Mouse (Mus musculus): ENCODE data around the gene Sp140.
"Not testable (repeated sequence)": the region's sequence is repeated elsewhere in the genome, so short reads cannot be mapped to it uniquely, and the experiment has no call there.

Gene Sp140

DNA sequence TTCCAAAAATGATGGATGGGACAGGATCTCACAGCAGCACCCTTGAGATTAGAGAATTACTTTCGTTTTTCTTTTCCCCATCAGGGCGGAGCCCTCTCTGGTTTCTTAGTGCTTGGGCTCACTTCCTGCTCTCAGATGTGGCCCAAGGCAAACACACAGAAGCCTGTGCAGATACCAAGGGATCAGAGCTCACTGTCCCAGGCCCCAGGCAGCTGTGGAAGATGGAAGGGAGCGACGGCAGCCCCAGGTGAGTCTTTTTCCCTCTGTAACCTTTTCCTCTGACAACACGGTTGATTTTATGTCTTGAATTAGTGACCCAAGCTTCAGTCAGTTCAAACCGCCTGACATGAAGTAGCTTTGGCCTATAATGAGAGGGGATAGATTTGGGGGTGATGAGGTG lies 49.7 kb downstream of the Sp140 start, which contains the start of gene Sp100:
Gene Sp100, plus strand, starts transcription at position 108 of the 400 bp plus-strand sequence.
- DNase-seq (ENCODE audit: low spot score), result not testable (repeated sequence)

DNA sequence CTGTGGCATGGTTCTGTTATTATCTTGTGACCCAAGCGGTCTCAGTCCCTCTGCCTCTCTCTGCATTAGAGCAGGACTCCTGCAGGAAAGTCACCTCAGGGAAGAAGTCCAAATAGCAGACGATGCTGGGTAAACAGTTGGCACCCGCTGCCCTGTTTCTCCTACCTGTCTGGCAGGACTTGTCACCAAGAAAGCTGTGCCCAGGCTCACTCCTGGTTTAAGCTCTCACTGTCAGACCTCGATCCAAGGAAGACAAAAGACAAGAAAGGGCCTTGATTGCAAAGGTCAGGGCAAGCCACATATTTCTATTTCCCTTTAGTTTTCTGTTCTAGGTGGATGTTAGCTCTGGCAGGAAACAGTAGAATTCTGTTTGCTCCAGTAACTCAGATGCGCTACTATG lies 50.3 kb downstream of the Sp140 start:
- not testable (repeated sequence) for DNase-seq (ENCODE audit: low spot score)

DNA sequence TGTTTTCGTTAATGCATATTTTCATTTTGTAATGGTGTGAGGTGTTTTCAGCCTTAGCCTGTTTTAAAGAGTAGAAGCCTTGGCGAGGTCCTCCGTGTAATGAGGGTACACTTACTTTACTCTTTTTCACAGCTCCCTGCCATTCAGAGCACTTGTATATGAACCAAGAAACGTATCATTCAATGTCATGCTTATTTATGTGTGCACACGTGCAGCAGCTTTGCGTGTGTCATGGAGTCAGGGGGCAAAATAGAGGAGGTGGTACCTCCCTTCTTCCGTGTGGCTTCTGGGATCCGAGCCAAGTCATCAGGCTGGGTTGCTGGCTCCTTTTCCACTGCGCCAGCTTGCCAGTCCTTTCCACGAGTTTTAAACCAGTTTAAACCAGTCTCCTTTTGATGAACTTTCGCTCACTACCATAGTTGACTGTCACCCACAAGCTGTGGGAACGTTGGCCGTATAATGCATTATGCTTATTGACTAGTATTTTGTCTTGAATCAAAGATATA lies 51.6 kb downstream of the Sp140 start:
- DNase-seq (ENCODE audit: low spot score), result not testable (repeated sequence)

GRCm38 (mm10) chr1:85657211-85657610 lies 57.0 kb downstream of the Sp140 start:
- not testable (repeated sequence) for DNase-seq (ENCODE audit: low spot score)

- no peak for DNase-seq (ENCODE audit: low spot score)
Observed at GRCm38 (mm10) chr1:85664266-85664665, 64.1 kb downstream of the Sp140 start.

- DNase-seq (ENCODE audit: low spot score), result no peak
Observed at GRCm38 (mm10) chr1:85680226-85680625, 80.0 kb downstream of the Sp140 start.

DNA sequence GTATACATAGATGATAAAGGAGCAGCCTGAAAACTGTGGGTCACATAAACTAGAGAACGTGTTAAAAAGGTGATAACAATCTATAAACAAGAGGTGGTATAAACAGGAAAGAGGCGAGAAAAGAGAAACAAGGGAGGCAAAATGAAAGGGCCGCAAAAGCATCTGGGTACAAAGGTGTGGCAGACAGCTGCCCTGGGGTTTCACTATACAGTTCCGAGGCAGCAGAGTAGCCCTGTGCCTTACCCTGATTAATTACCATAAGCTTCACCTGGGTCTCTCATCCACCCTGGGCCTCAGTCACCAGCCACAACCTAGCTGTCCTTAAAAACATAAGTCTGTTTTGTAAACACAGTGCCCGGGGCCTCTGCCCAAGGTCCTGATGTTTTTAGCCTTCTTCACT lies 86.5 kb downstream of the Sp140 start:
- no peak for DNase-seq (ENCODE audit: low spot score)

DNA sequence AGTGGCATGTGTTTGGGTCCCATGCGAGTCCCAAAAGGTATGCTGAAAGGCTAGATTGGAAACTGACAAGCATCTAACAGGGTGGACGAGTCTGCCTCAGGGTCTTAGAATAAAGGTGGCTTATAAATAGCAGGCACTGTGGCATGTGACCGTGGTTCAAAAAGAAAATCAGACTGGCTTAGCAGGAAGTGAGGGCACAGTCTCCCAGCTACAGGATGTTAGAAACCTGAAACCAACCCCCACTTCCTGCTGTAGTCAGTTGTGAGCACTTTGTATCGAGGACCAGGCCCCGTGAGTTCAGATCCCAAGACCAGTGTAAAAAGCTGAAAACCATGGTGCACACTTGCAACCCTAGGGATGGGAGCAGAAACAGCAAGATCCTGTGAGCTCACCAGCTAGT lies 87.2 kb downstream of the Sp140 start:
- DNase-seq (ENCODE audit: low spot score), result no peak

GRCm38 (mm10) chr1:85690544-85690943 lies 90.4 kb downstream of the Sp140 start:
- DNase-seq (ENCODE audit: low spot score), result no peak

DNA sequence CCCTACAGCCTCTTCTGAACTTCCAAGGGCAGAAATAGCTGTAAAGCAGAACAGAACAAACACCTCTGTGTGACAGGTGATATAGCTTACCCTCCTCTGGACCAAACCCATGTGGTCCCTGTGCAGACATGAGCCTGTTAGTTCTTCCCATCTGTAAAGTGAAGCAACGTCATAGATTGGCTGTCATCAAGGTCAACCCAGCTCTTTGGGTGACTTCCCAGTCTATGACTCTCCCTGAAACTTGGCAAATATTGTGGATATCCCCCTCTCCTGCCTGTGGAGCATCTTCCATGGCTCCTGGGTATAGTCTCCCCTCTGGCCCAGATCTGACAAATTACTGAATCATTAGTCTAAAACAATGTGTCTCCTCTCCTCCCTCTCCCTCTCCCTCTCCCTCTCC lies 92.1 kb downstream of the Sp140 start:
- DNase-seq (ENCODE audit: low spot score), result no peak

DNA sequence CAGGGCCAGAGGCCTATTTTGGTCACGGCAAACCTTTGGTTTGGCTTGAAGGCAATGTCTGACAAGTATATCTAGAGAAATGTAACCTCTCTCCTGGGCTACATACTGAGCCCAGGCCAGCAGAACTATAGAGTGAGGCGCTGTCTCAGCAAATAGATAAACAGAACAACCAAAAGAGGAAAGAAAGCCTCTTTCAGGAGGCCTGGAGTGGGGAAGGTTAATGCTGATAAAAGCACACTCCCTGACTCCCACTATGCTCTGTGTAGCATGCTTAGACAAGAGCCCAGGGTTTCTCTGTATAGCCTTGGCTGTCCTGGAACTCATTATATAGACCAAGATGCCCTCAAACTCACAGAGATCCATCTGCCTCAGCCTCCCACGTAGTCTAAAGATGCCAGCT lies 93.1 kb downstream of the Sp140 start:
- DNase-seq (ENCODE audit: low spot score), result no peak
